Mouse (Mus musculus): ENCODE measurements at regions not wholly inside any gene's neighbourhood (a gene's known extent, or its start where the extent isn't known, plus 50 kb on each side); places are given as distances from the start of the nearest gene placed in this dataset.

DNA sequence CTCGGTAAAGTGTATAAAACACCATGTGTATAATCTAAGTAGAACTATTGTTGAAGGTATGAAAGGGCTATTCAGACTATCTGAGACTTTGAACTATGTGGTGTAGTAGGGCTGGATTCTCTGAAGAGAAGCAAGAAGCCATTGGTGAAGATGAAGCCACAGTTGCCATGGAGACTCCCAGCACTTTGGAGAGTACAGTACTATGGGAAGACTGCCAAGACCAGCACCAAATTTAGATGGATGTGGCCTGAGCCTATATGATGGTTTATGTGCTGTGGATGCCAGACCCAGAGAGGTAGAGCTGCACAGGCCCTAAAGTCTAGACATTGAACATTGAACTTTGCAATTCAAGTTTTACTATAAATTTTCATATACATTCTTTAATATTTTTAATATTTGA, 151.3 kb upstream of the Tle1 start:
- no peak for DNase-seq (ENCODE audit: inconsistent age in 2 of 2, low spot score in 1 of 2)

DNA sequence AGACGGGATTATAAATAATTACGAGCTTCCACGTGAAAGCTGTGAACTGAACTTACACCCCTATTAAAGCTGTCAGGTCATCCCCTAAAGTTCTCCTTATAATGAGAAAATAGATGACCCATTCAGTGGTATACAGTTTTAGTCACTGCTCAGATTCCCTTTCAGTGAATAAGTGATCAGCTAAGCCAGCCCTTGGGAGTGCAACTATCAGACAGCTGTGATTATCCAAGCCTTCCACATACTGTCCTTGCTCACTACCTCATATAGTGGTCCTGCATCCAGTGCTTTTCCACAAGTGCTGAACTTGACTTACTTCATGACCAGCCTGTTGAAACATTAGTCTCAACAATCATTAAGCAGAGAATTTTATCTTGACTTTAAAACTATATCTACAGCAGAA, 131.2 kb upstream of the Tle1 start:
- DNase-seq (ENCODE audit: inconsistent age in 2 of 2, low spot score in 1 of 2): no peak

DNA sequence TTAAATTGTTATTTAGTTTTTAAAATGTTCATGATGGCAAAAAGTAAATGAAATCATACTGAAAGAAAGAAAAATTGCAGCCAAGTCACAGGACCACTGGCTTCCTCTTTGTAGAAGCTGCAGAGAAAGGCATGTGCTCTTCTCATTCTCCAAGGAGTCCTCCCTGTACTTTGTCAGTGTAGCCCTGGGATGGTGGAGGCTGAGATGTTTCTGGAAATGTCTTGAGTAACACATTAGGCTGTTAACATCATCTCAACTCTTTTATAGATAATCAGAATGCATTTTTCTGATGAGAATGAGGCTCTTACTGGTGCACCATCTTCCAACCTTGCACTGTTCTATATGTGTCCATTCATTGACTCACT, 128.3 kb upstream of the Tle1 start:
- no peak for DNase-seq (ENCODE audit: inconsistent age in 2 of 2, low spot score in 1 of 2)

DNA sequence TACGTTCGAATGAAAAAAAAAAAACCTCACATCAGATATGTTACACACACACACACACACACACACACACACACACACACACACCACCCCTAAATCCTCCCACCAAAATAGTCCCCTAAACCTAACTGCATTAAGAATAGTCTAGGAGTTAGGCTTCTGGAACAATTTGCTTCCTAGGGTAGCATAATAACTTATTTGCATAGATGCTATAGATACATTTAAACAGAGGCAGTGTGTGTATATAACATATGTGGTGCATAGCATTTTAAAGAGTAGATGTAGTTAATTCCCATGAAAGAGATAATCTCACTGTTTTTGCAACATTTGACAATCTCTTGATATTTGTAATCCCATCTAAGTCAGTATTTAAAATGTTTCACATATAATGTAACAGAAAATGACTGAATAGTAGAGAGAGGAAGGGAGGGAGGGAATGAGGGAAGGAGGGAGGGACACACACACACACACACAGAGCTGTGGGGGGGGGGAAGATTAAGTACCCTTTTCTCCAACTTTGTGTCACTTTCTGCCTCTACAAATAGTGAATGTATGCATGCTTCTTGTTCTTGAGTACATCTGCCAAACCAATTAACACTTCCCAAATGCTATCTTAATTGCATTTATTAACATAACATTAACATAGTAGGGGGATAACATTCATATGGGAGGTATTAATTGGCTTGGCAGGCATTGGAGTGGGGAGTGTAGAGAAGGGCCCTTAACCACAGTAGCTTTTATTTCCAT, 127.7 kb upstream of the Tle1 start:
- DNase-seq (ENCODE audit: inconsistent age in 2 of 2, low spot score in 1 of 2): no peak

DNA sequence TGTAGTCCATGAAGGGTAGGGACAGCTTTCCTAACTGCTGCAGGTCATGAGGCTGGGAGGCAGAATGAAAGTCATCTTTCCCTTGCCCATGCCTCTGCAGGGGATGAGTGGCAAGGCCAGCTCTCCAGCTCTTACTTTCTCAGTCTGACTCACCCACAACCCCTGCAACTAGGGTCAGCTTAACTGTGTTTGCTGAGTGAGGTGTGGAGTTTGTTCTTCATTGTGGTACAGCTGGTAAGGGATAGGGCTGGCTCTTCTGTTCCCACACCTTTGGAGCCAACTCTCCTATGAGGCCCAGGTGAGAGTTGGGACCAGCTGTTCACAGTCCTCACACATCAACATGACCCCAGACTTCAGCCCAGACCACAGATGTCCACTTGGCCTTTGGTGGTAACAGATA, 124.2 kb upstream of the Tle1 start:
- DNase-seq (ENCODE audit: inconsistent age in 2 of 2, low spot score in 1 of 2): no peak

DNA sequence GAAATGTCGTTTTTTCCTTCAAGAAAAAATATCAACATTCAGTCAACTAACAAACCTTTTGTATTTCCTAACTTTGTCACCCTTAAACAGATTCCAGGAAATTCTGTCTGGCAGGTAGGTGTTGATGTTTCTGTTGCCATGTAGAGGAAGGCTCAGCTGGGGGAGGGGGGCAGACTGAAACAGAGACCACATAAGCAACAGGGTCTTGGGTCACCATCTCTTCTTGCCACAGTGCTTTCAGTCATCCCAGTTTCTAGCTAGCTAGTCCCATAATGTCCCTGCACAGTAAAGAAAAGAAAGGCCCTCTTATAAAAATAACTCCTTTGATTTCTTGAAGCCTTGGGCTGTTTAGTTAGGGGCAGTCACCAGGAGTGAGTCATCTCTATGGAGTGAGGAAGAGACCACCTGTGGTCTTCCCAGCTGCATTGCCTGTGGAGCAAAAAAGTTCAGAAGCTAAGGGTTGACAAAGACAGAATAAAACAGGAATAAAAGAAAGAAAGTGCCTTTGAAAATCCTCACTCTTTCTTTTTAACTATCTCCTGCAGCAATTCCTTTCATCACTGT, 84.5 kb upstream of the Tle1 start:
- DNase-seq (ENCODE audit: inconsistent age in 2 of 2, low spot score in 1 of 2): no peak

DNA sequence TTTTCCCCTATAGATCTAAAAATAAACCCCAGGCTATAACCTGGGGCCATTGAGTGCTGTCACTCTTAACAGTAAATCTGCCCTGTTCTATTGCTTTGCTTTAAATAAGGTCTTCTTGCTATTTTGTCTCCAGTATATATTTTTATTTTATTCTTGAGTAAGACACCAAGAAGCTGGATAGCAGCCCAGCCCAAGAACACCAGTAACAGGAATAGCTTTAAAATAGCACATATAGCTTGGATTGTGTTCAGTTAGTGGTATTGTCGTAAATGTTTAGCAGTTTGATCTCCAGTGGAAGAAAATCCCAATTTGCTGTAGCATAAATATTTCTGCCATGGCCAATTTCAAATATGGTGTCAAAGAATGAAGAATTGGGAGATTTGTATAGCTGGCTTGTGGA, 49.8 kb upstream of the Tle1 start:
- no peak for DNase-seq (ENCODE audit: inconsistent age in 2 of 2, low spot score in 1 of 2)
